Mouse (Mus musculus) small intestine, adult 2 months (tissue): ENCODE measurements at regions not wholly inside any gene's neighbourhood (a gene's known extent, or its start where the extent isn't known, plus 50 kb on each side); places are given as distances from the start of the nearest gene placed in this dataset.

Source experiments
- CTCF ChIP-seq: fragments of 200-500 bp; IDR thresholded peaks from 2 replicates; pipeline ENCODE4 v1.5.1; 2012; ENCODE audit warnings: low read depth, mild to moderate bottlenecking, control low read depth, inconsistent platforms, low read length, moderate library complexity, mixed read lengths; ENCODE audit not compliant: insufficient replicate concordance, insufficient read length; ENCODE audit errors: extremely low read depth
- POLR2A ChIP-seq: fragments of 200-500 bp; IDR thresholded peaks from 2 replicates; pipeline ENCODE4 v1.6.1; 2012; ENCODE audit warnings: low read depth, mild to moderate bottlenecking, control low read depth, inconsistent platforms, low read length, moderate library complexity

GRCm38 (mm10) chr16:12938563-12938962 is 170.9 kb upstream of the Ercc4 start:
- TF ChIP-seq CTCF (no peak), POLR2A (no peak)
